Mouse (Mus musculus) frontal cortex, postnatal 14 days (tissue): Measurements from ENCODE around the gene Ppara.
"Not testable (repeated sequence)": the region's sequence is repeated elsewhere in the genome, so short reads cannot be mapped to it uniquely, and the experiment has no call there.

Source experiments
- DNase-seq, 2 experiments: peaks; one replicate each; pipeline ENCODE4 v3.0.0; 2022; ENCODE audit warnings: low spot score in 2 of 2

Ppara gene

GRCm38 (mm10) chr15:85756611-85757010 lies 21.8 kb downstream of the Ppara start:
- no peak for DNase-seq

- no peak for DNase-seq
Observed at GRCm38 (mm10) chr15:85757768-85758167, 23.0 kb downstream of the Ppara start.

DNA sequence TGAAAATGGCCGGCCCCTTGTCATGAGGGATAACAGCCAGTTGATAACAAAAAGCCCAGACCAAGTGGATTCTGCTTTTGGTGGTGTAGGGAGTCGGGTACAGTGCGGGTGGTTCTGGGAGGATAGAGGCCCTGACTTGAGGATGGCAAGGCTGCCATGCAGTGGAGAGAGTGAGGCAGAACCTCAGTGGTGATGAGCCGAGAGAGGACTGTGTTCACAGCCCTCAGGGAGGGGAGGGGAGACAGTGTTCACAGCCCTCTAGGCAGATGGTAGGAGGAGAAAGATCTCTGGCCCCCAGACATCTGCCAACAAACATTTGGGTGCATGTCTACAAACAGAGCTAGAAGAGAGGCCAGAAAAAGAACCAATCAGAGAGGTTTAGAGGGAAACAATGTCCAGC lies 28.0 kb downstream of the Ppara start:
- no peak for DNase-seq

- DNase-seq, result no peak
Observed at GRCm38 (mm10) chr15:85765022-85765421, 30.2 kb downstream of the Ppara start.

GRCm38 (mm10) chr15:85766677-85767076 lies 31.9 kb downstream of the Ppara start:
- DNase-seq, result no peak

DNA sequence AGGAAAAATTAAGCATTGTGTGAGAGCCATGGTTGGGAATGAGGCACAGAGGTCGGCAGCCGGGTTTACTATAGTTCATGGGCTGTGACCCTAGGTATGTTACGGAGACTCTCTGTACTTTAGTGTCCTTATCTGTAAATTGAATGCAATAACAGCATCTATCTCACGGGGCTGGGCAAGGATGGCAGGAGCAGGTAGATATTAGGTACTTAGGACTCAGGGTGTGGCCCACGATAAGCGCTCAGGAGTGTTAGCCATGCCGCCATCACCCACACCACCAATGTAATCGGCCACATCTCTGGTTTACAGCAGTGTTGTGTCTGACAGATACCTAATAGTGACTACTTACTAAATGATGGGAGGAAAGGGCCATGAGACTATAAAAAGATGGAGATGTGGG lies 34.2 kb downstream of the Ppara start:
- no peak for DNase-seq

DNA sequence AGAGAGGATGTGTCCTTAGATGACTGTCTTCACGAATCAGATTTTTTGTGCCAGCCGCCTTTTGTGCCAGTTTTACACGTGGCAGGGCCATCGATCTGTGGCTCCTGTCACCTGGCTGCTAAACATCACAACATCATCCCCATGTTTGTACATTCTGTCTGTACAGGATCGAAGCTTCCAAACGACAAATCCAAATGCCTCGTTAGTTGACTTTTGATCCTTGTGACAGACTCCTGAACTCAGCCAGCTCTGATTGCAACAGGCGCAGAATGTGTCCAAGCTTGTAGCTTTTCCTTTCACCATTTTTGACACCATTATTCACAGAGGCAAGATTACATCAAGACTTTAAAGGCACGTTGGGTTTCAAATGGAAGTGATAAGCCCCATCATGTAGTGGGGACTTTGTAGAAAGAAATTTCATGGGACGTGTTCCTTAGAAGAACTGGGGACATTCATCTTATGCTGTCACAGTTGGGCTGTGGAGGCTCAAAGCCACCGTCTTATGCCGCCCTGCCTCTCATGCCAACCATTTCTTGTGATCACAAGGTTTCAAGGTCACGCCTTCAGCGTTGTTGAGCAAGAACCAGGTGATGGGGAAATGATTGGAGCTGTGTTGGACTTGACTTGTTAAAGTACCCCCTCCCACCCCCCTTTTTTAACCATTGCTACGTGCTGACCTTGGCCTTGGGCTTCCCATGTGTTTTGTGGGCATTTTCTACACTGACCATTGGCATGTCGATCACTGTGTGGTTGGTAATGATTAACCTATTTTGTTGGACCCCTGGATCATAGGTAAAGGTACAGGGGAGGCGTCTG lies 36.7 kb downstream of the Ppara start:
- DNase-seq, result no peak

GRCm38 (mm10) chr15:85772146-85772740 lies 37.5 kb downstream of the Ppara start:
- DNase-seq, result no peak

DNA sequence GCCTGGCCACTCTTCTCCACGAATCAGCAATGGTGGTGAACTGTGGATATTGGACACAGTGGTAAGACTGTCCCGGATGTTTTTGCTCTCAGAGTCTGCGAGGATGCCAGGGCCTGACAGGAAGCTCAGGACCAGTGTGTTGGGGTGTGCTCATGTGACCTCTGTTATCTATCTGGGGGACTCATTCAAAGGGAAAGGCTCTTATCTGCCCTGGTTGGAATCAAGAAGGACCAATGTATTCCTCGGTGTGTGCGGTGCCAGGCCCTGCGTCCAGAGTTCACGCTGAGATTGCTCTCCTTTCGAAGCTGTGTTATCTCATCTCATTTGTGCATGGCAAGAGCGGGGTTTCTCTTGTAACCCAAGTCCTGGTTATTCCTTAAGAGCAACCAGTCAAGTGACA lies 39.6 kb downstream of the Ppara start:
- no peak for DNase-seq

- DNase-seq, result no peak
Observed at GRCm38 (mm10) chr15:85775001-85775400, 40.2 kb downstream of the Ppara start.

DNA sequence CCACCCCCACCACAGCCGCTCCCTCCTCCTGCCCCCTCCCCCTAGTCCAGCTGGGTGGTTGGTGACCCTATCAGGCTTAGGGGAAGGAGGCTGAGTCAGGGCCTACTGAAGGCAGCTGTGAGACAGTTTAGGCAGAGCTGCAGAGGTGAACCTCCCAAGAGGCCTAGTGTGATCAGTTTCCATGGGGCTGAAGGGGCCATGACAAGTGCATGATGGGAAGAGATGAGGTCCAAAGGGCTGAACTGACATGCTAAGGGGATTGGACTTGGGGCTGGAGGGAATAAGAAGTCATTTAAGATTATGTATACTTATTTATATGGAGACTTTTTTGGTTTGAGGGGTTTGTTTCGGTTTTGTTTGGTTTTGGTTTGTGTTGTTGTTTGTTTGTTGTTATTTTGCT lies 41.5 kb downstream of the Ppara start:
- no peak for DNase-seq

DNA sequence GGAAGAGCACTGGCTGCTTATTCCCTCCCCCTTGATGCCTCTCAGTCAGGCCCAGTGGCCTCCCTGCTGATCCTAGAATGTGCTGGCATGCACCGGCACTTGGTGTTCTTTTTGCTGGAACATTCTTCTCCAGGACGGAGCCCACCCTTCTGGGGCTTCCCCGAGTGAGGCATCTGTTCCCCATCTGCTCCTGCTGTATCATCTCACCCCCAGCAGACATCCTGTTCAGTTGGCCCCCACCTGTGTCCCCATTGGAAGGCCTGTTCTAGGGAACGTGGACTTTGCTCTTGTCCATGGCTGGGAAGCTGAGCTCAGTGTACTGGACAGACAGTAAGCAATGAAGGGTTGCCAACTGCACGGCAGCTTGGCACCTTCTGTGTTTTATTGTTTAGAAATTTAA lies 42.0 kb downstream of the Ppara start:
- no peak for DNase-seq

GRCm38 (mm10) chr15:85778891-85779290 lies 44.1 kb downstream of the Ppara start:
- not testable (repeated sequence) for DNase-seq

- no peak for DNase-seq
Observed at GRCm38 (mm10) chr15:85783146-85783545, 48.4 kb downstream of the Ppara start.

DNA sequence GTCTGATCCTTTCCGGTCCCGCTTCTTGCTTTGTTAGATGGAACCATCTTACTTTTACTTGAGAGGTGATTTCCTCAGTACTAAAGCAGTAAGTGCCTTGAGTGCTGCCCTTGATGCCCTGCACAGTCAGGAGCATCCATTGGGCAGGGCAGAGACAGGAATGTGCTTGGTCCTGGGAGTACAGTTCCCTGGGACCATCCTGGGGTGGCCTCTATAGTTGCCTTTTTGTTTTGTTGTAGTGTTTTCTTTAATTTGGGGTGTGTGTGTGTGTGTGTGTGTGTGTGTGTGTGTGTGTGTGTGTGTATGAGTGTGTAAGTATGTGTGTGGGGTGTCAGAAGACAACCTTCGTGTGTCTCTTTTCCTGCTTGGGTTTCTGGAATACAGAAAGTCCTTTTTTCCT lies 49.6 kb downstream of the Ppara start:
- no peak for DNase-seq

GRCm38 (mm10) chr15:85786711-85787110 lies 51.9 kb downstream of the Ppara start:
- no peak for DNase-seq

- no peak for DNase-seq
Observed at GRCm38 (mm10) chr15:85787482-85787881, 52.7 kb downstream of the Ppara start.

GRCm38 (mm10) chr15:85788051-85788450 lies 53.3 kb downstream of the Ppara start:
- no peak for DNase-seq

- no peak for DNase-seq
Observed at GRCm38 (mm10) chr15:85788633-85789032, 53.9 kb downstream of the Ppara start.

DNA sequence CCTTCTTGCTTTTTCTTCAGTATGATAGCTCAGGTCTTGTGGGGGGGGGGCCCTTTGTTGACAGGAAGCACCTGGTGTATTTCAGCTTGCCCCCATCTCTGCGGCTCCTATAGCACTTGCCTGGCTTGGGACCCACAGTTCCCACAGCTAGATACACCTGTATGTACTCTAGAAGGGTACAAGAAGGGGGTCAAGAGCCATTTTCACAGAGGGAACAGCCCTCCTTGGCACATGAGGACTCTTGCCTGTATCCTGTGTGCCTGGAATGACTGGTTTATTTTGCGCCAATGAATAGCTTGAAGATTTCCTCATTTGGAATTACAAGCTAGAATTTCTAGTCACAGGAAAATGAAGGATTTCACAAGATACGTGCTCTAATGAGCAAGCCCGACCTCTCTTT lies 56.7 kb downstream of the Ppara start:
- DNase-seq, result no peak

GRCm38 (mm10) chr15:85792819-85793218 lies 58.0 kb downstream of the Ppara start:
- DNase-seq, result peak in 1 of 2 experiments; percentile 20

DNA sequence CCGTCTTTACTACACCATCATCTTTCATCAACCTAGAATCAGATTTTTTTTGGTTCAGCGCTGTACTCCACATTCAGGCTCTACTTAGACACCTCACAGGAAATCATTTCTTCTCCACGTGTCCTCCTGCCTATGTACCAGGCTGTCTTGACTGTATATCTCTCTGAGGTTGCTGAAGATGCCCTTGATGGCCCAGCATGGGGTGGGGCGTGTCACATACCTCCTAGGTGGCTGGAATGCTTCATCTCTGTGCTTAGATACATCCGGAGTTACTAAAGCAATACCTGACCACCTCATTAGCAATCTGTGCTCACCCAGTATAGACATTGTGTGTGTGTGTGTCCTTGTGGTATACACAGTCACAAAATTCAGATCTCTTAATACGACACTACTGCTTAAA lies 60.7 kb downstream of the Ppara start:
- no peak for DNase-seq

DNA sequence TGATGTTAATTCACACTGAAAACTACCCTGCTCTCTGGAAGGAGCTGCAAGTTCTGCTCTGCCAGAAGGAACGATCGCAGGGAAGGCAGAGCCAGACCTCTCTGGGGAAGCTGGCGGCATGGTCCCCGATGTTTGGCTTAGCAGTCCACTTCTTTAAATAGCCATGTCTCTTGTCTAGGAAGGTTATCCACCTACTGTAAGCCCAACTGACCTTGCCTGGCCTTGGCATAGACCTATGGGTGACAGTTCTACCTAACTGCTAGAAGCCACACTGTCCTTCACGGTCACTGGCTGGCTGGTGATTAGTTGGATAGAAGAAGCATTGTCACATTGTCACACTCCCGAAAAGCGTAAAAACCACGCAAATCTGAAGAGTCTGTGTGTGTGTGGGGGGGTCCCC lies 63.9 kb downstream of the Ppara start:
- no peak for DNase-seq

GRCm38 (mm10) chr15:85802931-85803330 lies 68.1 kb downstream of the Ppara start:
- no peak for DNase-seq
